Mouse (Mus musculus) ES-E14 (cell line): Measurements from ENCODE around the gene Zfp58. TPM values are rescaled to one million over a fixed set of nuclear protein-coding genes. Genes with fewer than 3 reads are reported as not detected.

Source experiments
- DNase-seq: peaks from one replicate; pipeline ENCODE4 v3.0.0-alpha.2; 2013; ENCODE audit warnings: low read depth, low spot score
- H3K27ac ChIP-seq: 2 replicates; pipeline ENCODE4 v1.5.1; 2012; ENCODE audit warnings: low read depth, mild to moderate bottlenecking, low read length, moderate library complexity, mixed read lengths; ENCODE audit not compliant: poor library complexity, insufficient read depth, severe bottlenecking
- H3K36me3 ChIP-seq: 2 replicates; pipeline ENCODE4 v1.6.1; 2012; ENCODE audit warnings: mild to moderate bottlenecking, low read length, moderate library complexity, mixed read lengths; ENCODE audit not compliant: control insufficient read depth, poor library complexity, insufficient read depth, severe bottlenecking
- H3K4me1 ChIP-seq, 2 experiments: fragments of 150-350 bp in 1 of 2; sonication (generic) in 1 of 2; 2 replicates each; pipeline ENCODE4 v1.6.1; 2012; ENCODE audit warnings: low read length in 2 of 2, mild to moderate bottlenecking in 1 of 2, mixed read lengths in 1 of 2; ENCODE audit not compliant: control insufficient read depth in 2 of 2, insufficient read depth in 2 of 2, poor library complexity in 1 of 2
- H3K4me3 ChIP-seq, 2 experiments: fragments of 150-350 bp in 1 of 2; sonication (generic) in 1 of 2; 2 replicates each; pipeline ENCODE4 v1.5.1; 2012; ENCODE audit warnings: low read length in 2 of 2, low read depth in 1 of 2, mild to moderate bottlenecking in 1 of 2, mixed read lengths in 1 of 2; ENCODE audit not compliant: insufficient read depth in 1 of 2, poor library complexity in 1 of 2, severe bottlenecking in 1 of 2
- H3K9ac ChIP-seq: 2 replicates; pipeline ENCODE4 v1.6.1; 2012; ENCODE audit warnings: low read depth, mild to moderate bottlenecking, low read length, mixed read lengths; ENCODE audit not compliant: poor library complexity, insufficient read depth, severe bottlenecking
- H3K9me3 ChIP-seq: fragments of 150-350 bp; sonication (generic); 2 replicates; pipeline ENCODE4 v1.6.1; 2012; ENCODE audit warnings: low read depth, mild to moderate bottlenecking, low read length; ENCODE audit not compliant: control insufficient read depth, insufficient read depth
- CHD2 ChIP-seq: IDR thresholded peaks from 2 replicates; pipeline ENCODE4 v1.6.1; 2014; ENCODE audit warnings: mild to moderate bottlenecking, low read depth, low read length, inconsistent platforms
- HCFC1 ChIP-seq: IDR thresholded peaks from 2 replicates; pipeline ENCODE4 v1.6.1; 2012; ENCODE audit warnings: low read length, inconsistent platforms, borderline replicate concordance; ENCODE audit not compliant: insufficient read depth
- MAFK ChIP-seq: IDR thresholded peaks from 2 replicates; pipeline ENCODE4 v1.6.1; 2014; ENCODE audit warnings: mild to moderate bottlenecking, low read depth, low read length, inconsistent platforms; ENCODE audit not compliant: insufficient read depth
- ZC3H11A ChIP-seq: IDR thresholded peaks from 2 replicates; pipeline ENCODE4 v1.6.1; 2012; ENCODE audit warnings: low read depth, mild to moderate bottlenecking, inconsistent platforms, low read length, borderline replicate concordance
- ZNF384 ChIP-seq: IDR thresholded peaks from 2 replicates; pipeline ENCODE4 v1.6.1; 2012; ENCODE audit warnings: low read depth, low read length, inconsistent platforms
- in situ Hi-C, 2 experiments: fragments of 600-800 bp; cut with MboI; formaldehyde crosslinking; loops; one replicate each; pipeline ENCODE4 v1.15.1; 2025; ENCODE audit warnings: low sequenced_read_pairs in 2 of 2, inconsistent platforms in 1 of 2; ENCODE audit not compliant: unreplicated experiment in 2 of 2
- total RNA-seq: library from RNA; depleted of rRNA; stranded (reverse); fragments of 300-350 nt; gene quantifications from 2 replicates; pipeline ENCODE4 v1.2.3, GENCODE M21; 2012; rRNA removed

Zfp58 gene
- 4.2 and 5.4 TPM in 2 replicates for total RNA-seq

- H3K27ac ChIP-seq, result no peak within 1 kb of the TSS; the same call in 1 of the 2 replicates
- H3K9ac ChIP-seq, result peak within 1 kb of the TSS; percentile 81
- H3K36me3 ChIP-seq, result no peaks in the 10 kb centered on the region
- in situ Hi-C loops, result no loop called here
- no peaks in the 10 kb centered on the region for H3K9me3 ChIP-seq
- peaks cover 0 to 2% of the 10 kb centered on the region in 2 experiments; a peak in 1 of 4 replicates for H3K4me1 ChIP-seq
- peak within 1 kb of the TSS; percentile 88 to 98 for H3K4me3 ChIP-seq
- peak; percentile 82 for DNase-seq
- peak; percentile 92 for TF ChIP-seq HCFC1
- TF ChIP-seq ZNF384, result no peak; the same call in 1 of the 2 replicates
These were observed at the start of gene Zfp58 for GRCm38 (mm10) chr13:67500084-67500719. TSS of gene Zfp58 (minus strand) at chr13:67500555.

DNA sequence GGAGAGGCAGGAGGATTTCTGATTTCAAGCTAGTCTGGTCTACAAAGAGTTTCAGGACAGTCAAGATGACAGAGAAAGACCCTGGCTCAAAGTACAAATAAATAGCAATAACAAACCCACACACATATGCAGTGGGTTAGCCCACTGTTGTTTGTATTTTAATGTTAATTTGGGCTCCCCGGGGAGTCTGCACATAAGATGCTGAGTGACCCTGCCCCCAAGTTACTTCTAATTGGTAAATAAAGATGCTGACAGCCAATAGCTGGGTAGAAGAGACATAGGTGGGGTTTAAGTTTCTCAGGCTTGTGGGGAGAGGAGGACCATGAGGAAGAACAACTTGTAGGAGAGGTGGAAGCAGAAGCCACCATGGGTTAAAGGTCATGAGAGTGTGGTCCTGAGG lies 45.6 kb upstream of the Zfp58 start:
- H3K4me3 ChIP-seq, result no peak overlapping the region
- peaks cover 2% of the 10 kb centered on the region; the same call in 1 of the 2 replicates for H3K36me3 ChIP-seq
- no peak overlapping the region for H3K9ac ChIP-seq
- H3K9me3 ChIP-seq, result no peaks in the 10 kb centered on the region
- no peak for DNase-seq
- no peak overlapping the region for H3K27ac ChIP-seq
- in situ Hi-C loops, result no loop called here
- TF ChIP-seq HCFC1 (no peak), CHD2 (no peak)
- peaks cover 0 to 4% of the 10 kb centered on the region in 2 experiments; a peak in 2 of 4 replicates for H3K4me1 ChIP-seq

DNA sequence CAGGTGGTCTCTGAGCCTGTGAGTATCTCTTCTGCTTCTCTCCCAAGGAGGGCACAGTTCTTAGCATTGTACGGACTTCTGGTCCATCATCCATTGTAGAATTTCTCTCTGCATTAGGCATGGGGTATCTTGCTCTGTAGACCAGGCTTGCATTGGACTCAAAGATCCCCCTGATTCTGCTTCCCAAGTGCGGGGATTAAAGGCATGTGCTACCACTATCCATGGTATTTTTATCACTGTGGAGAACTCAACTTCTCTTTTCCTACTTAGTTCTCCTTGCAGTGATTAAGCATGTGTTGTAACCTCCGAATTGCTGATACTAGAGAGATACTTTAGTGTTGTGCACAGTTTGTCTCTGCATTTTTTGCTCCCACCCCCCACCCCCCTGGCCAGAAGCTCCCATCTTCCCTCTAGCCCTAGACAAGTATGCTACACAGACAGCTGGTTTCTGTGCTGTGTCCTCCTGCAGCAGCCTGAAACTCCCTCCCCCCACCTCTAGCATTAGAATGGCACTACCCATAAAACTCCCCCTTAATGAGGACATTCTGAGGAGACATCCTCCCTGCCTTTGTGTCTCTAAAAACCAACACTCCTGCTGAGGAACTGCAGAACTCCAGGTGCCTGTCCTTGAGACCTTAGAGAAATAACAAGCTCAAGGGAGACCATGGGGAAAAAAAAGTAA lies 26.8 kb upstream of the Zfp58 start:
- no peak overlapping the region for H3K27ac ChIP-seq
- H3K36me3 ChIP-seq, result no peaks in the 10 kb centered on the region
- TF ChIP-seq HCFC1, result no peak
- no peak for TF ChIP-seq ZNF384
- no peak for TF ChIP-seq MAFK
- TF ChIP-seq ZC3H11A, result no peak
- no peak for TF ChIP-seq CHD2
- H3K9ac ChIP-seq, result no peak overlapping the region
- in situ Hi-C loops, result no loop called here
- no peaks in the 10 kb centered on the region for H3K9me3 ChIP-seq
- peaks cover 5 to 12% of the 10 kb centered on the region in 2 experiments; a peak in 3 of 4 replicates for H3K4me1 ChIP-seq
- no peak overlapping the region for H3K4me3 ChIP-seq
- DNase-seq, result no peak

DNA sequence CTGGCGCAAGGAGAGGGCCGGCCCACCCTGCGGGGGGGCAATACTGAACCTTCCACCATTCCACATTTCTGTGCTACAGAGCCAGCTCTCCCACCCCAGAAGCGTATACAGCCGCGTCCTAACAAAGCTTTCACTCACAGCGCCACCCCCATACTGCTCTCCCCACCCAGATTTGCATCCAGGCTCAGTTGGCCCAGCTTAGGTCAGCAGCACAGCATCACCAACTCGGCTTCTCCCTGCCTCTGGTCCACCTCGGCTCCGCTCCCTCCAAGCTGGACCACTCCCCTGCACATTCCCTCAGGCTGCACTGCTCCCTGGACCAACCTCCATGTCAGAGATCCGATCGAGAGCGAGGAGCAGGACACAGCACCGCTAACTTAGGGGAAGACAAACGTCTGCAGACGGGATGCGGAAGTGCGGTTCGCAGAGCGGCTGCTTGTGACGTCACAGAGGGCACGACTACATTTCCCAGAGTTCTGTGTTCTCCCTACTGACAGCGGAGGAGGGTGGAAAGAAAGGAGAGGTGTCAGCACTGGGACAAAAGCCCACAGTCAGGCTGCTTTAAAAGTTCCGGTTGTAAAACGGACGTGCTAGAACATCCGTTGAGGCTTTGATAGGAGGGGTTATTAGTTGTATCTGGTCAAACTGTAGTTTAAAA lies 25.5 kb upstream of the Zfp58 start, which contains the start of the genes Gm26965 and Zfp87:
Gene Gm26965, minus strand, starts transcription at position 399 of the 658 bp plus-strand sequence.
Gene Zfp87, minus strand, starts transcription at position 425 of the 658 bp plus-strand sequence.
- H3K9me3 ChIP-seq, result no peaks in the 10 kb centered on the region
- H3K4me3 ChIP-seq, result peak within 1 kb of the TSS; percentile 92 to 98
- TF ChIP-seq CHD2 (no peak), HCFC1 (peak; percentile 90), MAFK (no peak), ZNF384 (no peak), ZC3H11A (no peak)
- H3K27ac ChIP-seq, result peak within 1 kb of the TSS; percentile 45; the same call in 1 of the 2 replicates
- DNase-seq, result peak; percentile 91
- peaks cover 5 to 14% of the 10 kb centered on the region in 2 experiments; a peak in 3 of 4 replicates for H3K4me1 ChIP-seq
- H3K36me3 ChIP-seq, result no peaks in the 10 kb centered on the region
- in situ Hi-C loops, result no loop called here
- H3K9ac ChIP-seq, result peak within 1 kb of the TSS; percentile 80
